Mouse (Mus musculus): ENCODE data around the gene Smpdl3b.

Gene Smpdl3b

GRCm38 (mm10) chr4:132735389-132735788 lies 21.7 kb downstream of the Smpdl3b start:
- DNase-seq (ENCODE audit: extremely low read depth, low read depth) = no peak

- DNase-seq (ENCODE audit: extremely low read depth, low read depth) = no peak
These were observed 22.3 kb downstream of the Smpdl3b start for GRCm38 (mm10) chr4:132734766-132735165.

GRCm38 (mm10) chr4:132733071-132733770 lies 23.8 kb downstream of the Smpdl3b start:
- no peak for DNase-seq (ENCODE audit: extremely low read depth, low read depth)

GRCm38 (mm10) chr4:132732148-132732684 lies 24.8 kb downstream of the Smpdl3b start, which contains the start of gene Xkr8:
Gene Xkr8 (minus strand): TSS chr4:132732546.
- DNase-seq (ENCODE audit: extremely low read depth, low read depth) = no peak

- DNase-seq (ENCODE audit: extremely low read depth, low read depth) = no peak
These were observed 25.4 kb downstream of the Smpdl3b start for GRCm38 (mm10) chr4:132731616-132732015.

GRCm38 (mm10) chr4:132728233-132728632 lies 28.8 kb downstream of the Smpdl3b start:
- DNase-seq (ENCODE audit: extremely low read depth, low read depth) = no peak

- DNase-seq (ENCODE audit: extremely low read depth, low read depth) = no peak
These were observed 38.8 kb downstream of the Smpdl3b start for GRCm38 (mm10) chr4:132718251-132718650.

- no peak for DNase-seq (ENCODE audit: extremely low read depth, low read depth)
These were observed 43.9 kb downstream of the Smpdl3b start for GRCm38 (mm10) chr4:132713181-132713580.

- DNase-seq (ENCODE audit: extremely low read depth, low read depth) = no peak
These were observed 50.2 kb downstream of the Smpdl3b start for GRCm38 (mm10) chr4:132706885-132707284.

- DNase-seq (ENCODE audit: extremely low read depth, low read depth) = no peak
These were observed 55.0 kb downstream of the Smpdl3b start for GRCm38 (mm10) chr4:132702076-132702475.

GRCm38 (mm10) chr4:132693366-132693765 lies 63.7 kb downstream of the Smpdl3b start:
- DNase-seq (ENCODE audit: extremely low read depth, low read depth) = no peak

- no peak for DNase-seq (ENCODE audit: extremely low read depth, low read depth)
These were observed 67.4 kb downstream of the Smpdl3b start for GRCm38 (mm10) chr4:132689634-132690033.
